Mouse (Mus musculus) kidney, embryonic 16.5 days (tissue): ENCODE data around the gene Lpgat1. TPM values are rescaled to one million over a fixed set of nuclear protein-coding genes. Genes with fewer than 3 reads are reported as not detected.
A peak's percentile ranks its signal among the peaks of the same experiment; 100 is the strongest.

Experiments used
- ATAC-seq: fragments of 200-750 bp; cut with Nextera tagmentation; 2 replicates; pipeline ENCODE4 v1.8.0; 2017; ENCODE audit warnings: moderate TSS enrichment; ENCODE audit not compliant: low FRiP score, low TSS enrichment
- H3K27ac ChIP-seq: fragments of 300-500 bp; sonication (generic); 2 replicates; pipeline ENCODE4 v1.5.1; 2014; ENCODE audit warnings: low read length
- H3K27me3 ChIP-seq: fragments of 300-500 bp; sonication (generic); 2 replicates; pipeline ENCODE4 v1.6.1; 2014; ENCODE audit warnings: low read length, control low read depth, mixed read lengths; ENCODE audit not compliant: insufficient read depth
- H3K36me3 ChIP-seq: fragments of 300-500 bp; sonication (generic); 2 replicates; pipeline ENCODE4 v1.6.1; 2014; ENCODE audit warnings: low read length, control low read depth, mixed read lengths; ENCODE audit not compliant: insufficient read depth
- H3K4me1 ChIP-seq: fragments of 300-500 bp; sonication (generic); 2 replicates; pipeline ENCODE4 v1.6.1; 2014; ENCODE audit warnings: low read length, control low read depth, mixed read lengths; ENCODE audit not compliant: insufficient read depth
- H3K4me2 ChIP-seq: fragments of 300-500 bp; sonication (generic); replicated peaks from 2 replicates; pipeline ENCODE4 v1.6.1; 2014; ENCODE audit warnings: low read depth, low read length
- H3K4me3 ChIP-seq: fragments of 300-500 bp; sonication (generic); 2 replicates; pipeline ENCODE4 v1.5.1; 2014; ENCODE audit warnings: mild to moderate bottlenecking, low read length
- H3K9ac ChIP-seq: fragments of 300-500 bp; sonication (generic); replicated peaks from 2 replicates; pipeline ENCODE4 v1.6.1; 2014; ENCODE audit warnings: low read length
- H3K9me3 ChIP-seq: fragments of 300-500 bp; sonication (generic); 2 replicates; pipeline ENCODE4 v1.6.1; 2016; ENCODE audit warnings: low read length, control low read depth
- WGBS: fragments of 180-500 bp; shearing (Covaris S2); extraction: QIAGEN DNeasy Blood & Tissue Kit; methylation state at CpG from one replicate; pipeline ENCODE4 v1.1.7; 2014; 5-methylcytosine and 5-hydroxymethylcytosine counted together
- polyA plus RNA-seq: library from polyadenylated mRNA; unstranded; fragments of >200 nt; fragmentation: Nextera tagmentation; extraction: Ambion mirVana; gene quantifications from 2 replicates; pipeline ENCODE4 v1.2.1, GENCODE M21; 2015

The Lpgat1 gene
- polyA plus RNA-seq, result 13.6 and 14.7 TPM in 2 replicates

GRCm38 (mm10) chr1:191717601-191718498, at the start of gene Lpgat1:
Gene Lpgat1, plus strand, starts transcription at chr1:191717834.
- WGBS, result 0% methylated on average over 78 of the region's 113 CpGs
- ATAC-seq, result peak; percentile 94
- no peaks in the 10 kb centered on the region for H3K27me3 ChIP-seq

GRCm38 (mm10) chr1:191668030-191668429, 49.6 kb upstream of the Lpgat1 start:
- Histone ChIP-seq H3K9ac (no peak overlapping the region), H3K9me3 (no peaks in the 10 kb centered on the region), H3K4me1 (peaks cover 18% of the 10 kb centered on the region), H3K4me3 (no peak overlapping the region), H3K36me3 (no peaks in the 10 kb centered on the region), H3K27me3 (no peaks in the 10 kb centered on the region), H3K4me2 (no peak overlapping the region), H3K27ac (no peak overlapping the region)
- ATAC-seq, result peak; percentile 64
- 51% methylated on average over 9 of the region's 9 CpGs for WGBS

More at GRCm38 (mm10) chr1:191717601-191718498, at the start of gene Lpgat1:
- Histone ChIP-seq H3K4me3 (peak within 1 kb of the TSS; percentile 82), H3K9ac (peak within 1 kb of the TSS; percentile 95), H3K27ac (peak within 1 kb of the TSS; percentile 90), H3K9me3 (no peaks in the 10 kb centered on the region), H3K4me1 (peaks cover 22% of the 10 kb centered on the region), H3K4me2 (peak within 1 kb of the TSS; percentile 77), H3K36me3 (0 out of 2 replicates have a peak, but pooled peaks cover 2% of the 10 kb centered on the region)

- Histone ChIP-seq H3K4me1 (no peaks in the 10 kb centered on the region), H3K27me3 (no peaks in the 10 kb centered on the region), H3K36me3 (no peaks in the 10 kb centered on the region), H3K9ac (no peak overlapping the region), H3K4me3 (no peak overlapping the region), H3K4me2 (no peak overlapping the region), H3K9me3 (no peaks in the 10 kb centered on the region), H3K27ac (no peak overlapping the region)
- ATAC-seq, result no peak
- 79% methylated on average over 5 of the region's 5 CpGs for WGBS
Observed at GRCm38 (mm10) chr1:191674071-191674470, 43.6 kb upstream of the Lpgat1 start.

GRCm38 (mm10) chr1:191681633-191682032, 36.0 kb upstream of the Lpgat1 start:
- no peak overlapping the region for H3K4me2 ChIP-seq
- peaks cover 13% of the 10 kb centered on the region for H3K9me3 ChIP-seq
- no peak for ATAC-seq
- no peaks in the 10 kb centered on the region for H3K27me3 ChIP-seq
- H3K9ac ChIP-seq, result no peak overlapping the region
- no peak overlapping the region for H3K4me3 ChIP-seq
- H3K4me1 ChIP-seq, result no peaks in the 10 kb centered on the region
- 78% methylated on average over 2 of the region's 2 CpGs for WGBS
- H3K36me3 ChIP-seq, result no peaks in the 10 kb centered on the region
- no peak overlapping the region for H3K27ac ChIP-seq

GRCm38 (mm10) chr1:191687531-191687930, 30.1 kb upstream of the Lpgat1 start:
- Histone ChIP-seq H3K27ac (no peak overlapping the region), H3K4me2 (no peak overlapping the region), H3K36me3 (no peaks in the 10 kb centered on the region), H3K4me1 (no peaks in the 10 kb centered on the region), H3K27me3 (no peaks in the 10 kb centered on the region), H3K4me3 (no peak overlapping the region), H3K9me3 (peaks cover 16% of the 10 kb centered on the region), H3K9ac (no peak overlapping the region)
- 85% methylated on average over 7 of the region's 7 CpGs for WGBS
- no peak for ATAC-seq

- WGBS, result 36% methylated on average over 4 of the region's 4 CpGs
- peak; percentile 51; the same call in 1 of the 2 replicates for ATAC-seq
- Histone ChIP-seq H3K36me3 (no peaks in the 10 kb centered on the region), H3K4me2 (no peak overlapping the region), H3K9ac (no peak overlapping the region), H3K4me3 (no peak overlapping the region), H3K4me1 (peaks cover 9% of the 10 kb centered on the region), H3K27ac (peak overlapping the region; percentile 30), H3K9me3 (0 out of 2 replicates have a peak, but pooled peaks cover 2% of the 10 kb centered on the region), H3K27me3 (no peaks in the 10 kb centered on the region)
Observed at GRCm38 (mm10) chr1:191693231-191693630, 24.4 kb upstream of the Lpgat1 start.

GRCm38 (mm10) chr1:191698253-191698795, 19.3 kb upstream of the Lpgat1 start:
- Histone ChIP-seq H3K4me2 (no peak overlapping the region), H3K36me3 (no peaks in the 10 kb centered on the region), H3K27me3 (no peaks in the 10 kb centered on the region), H3K4me1 (peaks cover 5% of the 10 kb centered on the region; the same call in 1 of the 2 replicates), H3K4me3 (no peak overlapping the region), H3K9me3 (no peaks in the 10 kb centered on the region), H3K9ac (no peak overlapping the region), H3K27ac (no peak overlapping the region)
- no peak for ATAC-seq
- WGBS, result 10% methylated on average over 1 of the region's 1 CpGs

- 54% methylated on average over 4 of the region's 4 CpGs for WGBS
- H3K27ac ChIP-seq, result no peak overlapping the region
- no peaks in the 10 kb centered on the region for H3K9me3 ChIP-seq
- H3K36me3 ChIP-seq, result no peaks in the 10 kb centered on the region
- H3K27me3 ChIP-seq, result no peaks in the 10 kb centered on the region
- H3K4me3 ChIP-seq, result no peak overlapping the region
- no peaks in the 10 kb centered on the region for H3K4me1 ChIP-seq
- H3K9ac ChIP-seq, result no peak overlapping the region
- ATAC-seq, result no peak
- no peak overlapping the region for H3K4me2 ChIP-seq
Observed at GRCm38 (mm10) chr1:191704535-191704934, 13.1 kb upstream of the Lpgat1 start.

GRCm38 (mm10) chr1:191706541-191707078, 11.0 kb upstream of the Lpgat1 start:
- Histone ChIP-seq H3K4me3 (no peak overlapping the region), H3K27ac (no peak overlapping the region), H3K9me3 (no peaks in the 10 kb centered on the region), H3K36me3 (no peaks in the 10 kb centered on the region), H3K4me2 (no peak overlapping the region), H3K4me1 (no peaks in the 10 kb centered on the region), H3K9ac (no peak overlapping the region), H3K27me3 (no peaks in the 10 kb centered on the region)
- 76% methylated on average over 3 of the region's 3 CpGs for WGBS
- ATAC-seq, result no peak
